Comparison of ENCODE assay signal across 17 mouse cellular contexts in genomic region chr19:36795277-36795676, GRCm38 (mm10). TPM values are rescaled to one million over a fixed set of nuclear protein-coding genes. Genes with fewer than 3 reads are reported as not detected.
A peak's percentile ranks its signal among the peaks of the same experiment; 100 is the strongest.
DNase-seq lines count a peak whose midpoint lies in the region; ATAC-seq and TF ChIP-seq lines count a peak whose summit lies in the region.
"Had no signal": no experiment of that assay in that cellular context is flagged by ENCODE, and none has a peak within 500 bp of the region (broad histone marks: within the 10 kb centered on the region; RNA-seq: fewer than 3 reads in every experiment).

No protein-coding gene starts in this region.

- H3K4me2 ChIP-seq in heart, postnatal 0 days (ENCODE audit: low read depth, low read length): peak overlapping the region; percentile 33; the same call in 1 of the 2 replicates
- no peak overlapping the region for H3K4me2 ChIP-seq in liver, embryonic 12.5 days
- H3K4me2 ChIP-seq: hindbrain, embryonic 12.5 days; limb, embryonic 13.5 days; neural tube, embryonic 15.5 days had no signal

- peaks cover 4% of the 10 kb centered on the region; the same call in 1 of the 2 replicates for H3K4me1 ChIP-seq in heart, postnatal 0 days (ENCODE audit: control insufficient read depth, insufficient read depth)
- H3K4me1 ChIP-seq in liver, embryonic 12.5 days: peaks cover 12% of the 10 kb centered on the region

- H3K27ac ChIP-seq in heart, postnatal 0 days (ENCODE audit: low read depth): no peak overlapping the region
- H3K27ac ChIP-seq in liver, embryonic 12.5 days: peak overlapping the region; percentile 46; the same call in 1 of the 2 replicates
- H3K27ac ChIP-seq: hindbrain, embryonic 12.5 days; left cerebral cortex, adult 2 months; limb, embryonic 13.5 days; neural tube, embryonic 15.5 days had no signal

- 37% methylated on average over 3 of the region's 3 CpGs for WGBS in heart, postnatal 0 days
- 38% methylated on average over 3 of the region's 3 CpGs for WGBS in liver, embryonic 12.5 days (ENCODE audit: insufficient replicate concordance)

- no peak for TF ChIP-seq CTCF in heart, postnatal 0 days (IDR thresholded peaks at IDR 0.05; ENCODE audit: low read depth)

- TF ChIP-seq EP300 in heart, postnatal 0 days (IDR thresholded peaks at IDR 0.05; ENCODE audit: low read depth): no peak

- no peaks in the 10 kb centered on the region for H3K9me3 ChIP-seq in heart, postnatal 0 days (replicated peaks; ENCODE audit: control insufficient read depth, low read length)
- H3K9me3 ChIP-seq in liver, embryonic 12.5 days (replicated peaks): no peaks in the 10 kb centered on the region
- H3K9me3 ChIP-seq: hindbrain, embryonic 12.5 days; limb, embryonic 13.5 days; megakaryocyte, embryonic 14.5 days; neural tube, embryonic 15.5 days had no signal

- ATAC-seq in heart, postnatal 0 days (ENCODE audit: insufficient read depth, low read depth): no peak
- ATAC-seq in liver, embryonic 12.5 days: peak; percentile 54

- H3K36me3 ChIP-seq in heart, postnatal 0 days (replicated peaks; ENCODE audit: control insufficient read depth, insufficient read depth, low read length): no peaks in the 10 kb centered on the region
- H3K36me3 ChIP-seq in liver, embryonic 12.5 days: no peaks in the 10 kb centered on the region
- H3K36me3 ChIP-seq: hindbrain, embryonic 12.5 days; limb, embryonic 13.5 days; neural tube, embryonic 15.5 days had no signal

- peak; percentile 27 for DNase-seq in adrenal gland, adult 2 months
- no peak for DNase-seq in adrenal gland, postnatal 4 days (ENCODE audit: low spot score in 2 of 2)
- DNase-seq in heart, postnatal 0 days (ENCODE audit: low spot score): no peak
- no peak for DNase-seq in heart, adult 8-10 months (ENCODE audit: low spot score)
- DNase-seq in NIH3T3 (ENCODE audit: low read depth): peak; percentile 63
- no peak for DNase-seq in gastrocnemius, adult 18-20 months (ENCODE audit: low spot score)
- DNase-seq in T-cell, adult 2 months (ENCODE audit: low spot score): no peak
- DNase-seq: cerebellum, postnatal 14 days; gastrocnemius, postnatal 25 days had no signal

- no peak overlapping the region for H3K4me3 ChIP-seq in heart, postnatal 0 days (ENCODE audit: low read depth, low read length)
- H3K4me3 ChIP-seq in liver, embryonic 12.5 days: no peak overlapping the region
- H3K4me3 ChIP-seq: hindbrain, embryonic 12.5 days; left cerebral cortex, adult 2 months; limb, embryonic 13.5 days; megakaryocyte, embryonic 14.5 days; neural tube, embryonic 15.5 days had no signal

- no peaks in the 10 kb centered on the region for H3K27me3 ChIP-seq in heart, postnatal 0 days (ENCODE audit: control insufficient read depth, insufficient read depth, low read length)
- no peaks in the 10 kb centered on the region for H3K27me3 ChIP-seq in liver, embryonic 12.5 days (replicated peaks)
- H3K27me3 ChIP-seq: CH12.LX; hindbrain, embryonic 12.5 days; limb, embryonic 13.5 days; neural tube, embryonic 15.5 days had no signal

- H3K9ac ChIP-seq in heart, postnatal 0 days (replicated peaks; ENCODE audit: low read depth, low read length): no peak overlapping the region
- H3K9ac ChIP-seq in liver, embryonic 12.5 days: no peak overlapping the region
- H3K9ac ChIP-seq: hindbrain, embryonic 12.5 days; limb, embryonic 13.5 days; neural tube, embryonic 15.5 days had no signal

RNA-seq across cellular contexts. Expression of gene Tnks2, which starts 38.8 kb away (rescaled TPM):
- total RNA-seq in adrenal gland, adult 2 months (2021): 10 to 100 TPM; 86.4 to 99.1 TPM
- 14.6 and 17.4 TPM in 2 replicates for polyA plus RNA-seq in adrenal gland, adult 2 months (2012; rRNA removed)
- total RNA-seq in adrenal gland, postnatal 4 days (2021): 100 to 1,000 TPM; 146 to 155 TPM
- total RNA-seq in heart, postnatal 0 days (2014; rRNA removed; ENCODE audit: low replicate concordance): 84.8 and 127 TPM in 2 replicates
- 17.1 and 19.8 TPM in 2 replicates for polyA plus RNA-seq in heart, postnatal 0 days (2015; fragmentation: Nextera tagmentation; extraction: Ambion mirVana)
- 10 to 100 TPM; 62.7 to 82.4 (median 71.7) TPM for total RNA-seq in heart, adult 8-10 months (2022)
- 34.5 and 36.2 TPM in 2 replicates for polyA plus RNA-seq in liver, embryonic 12.5 days (2016; fragmentation: Nextera tagmentation; extraction: Ambion mirVana)
- 100 to 1,000 TPM; 104 to 130 TPM for total RNA-seq in gastrocnemius, adult 18-20 months (2021)

RNA-seq across cellular contexts. Expression of gene Ppp1r3c, which starts 58.8 kb away (rescaled TPM):
- 10 to 100 TPM; 20.2 to 43.2 TPM for total RNA-seq in adrenal gland, adult 2 months (2021)
- 3.1 and 3.9 TPM in 2 replicates for polyA plus RNA-seq in adrenal gland, adult 2 months (2012; rRNA removed)
- total RNA-seq in adrenal gland, postnatal 4 days (2021): 10 to 100 TPM; 11.8 to 14.6 TPM
- total RNA-seq in heart, postnatal 0 days (2014; rRNA removed; ENCODE audit: low replicate concordance): 35.1 and 56.9 TPM in 2 replicates
- polyA plus RNA-seq in heart, postnatal 0 days (2015; fragmentation: Nextera tagmentation; extraction: Ambion mirVana): 39.0 and 44.6 TPM in 2 replicates
- 100 to 1,000 TPM in 2 of 4 experiments, 10 to 100 TPM in 2; 82.2 to 179 (median 102) TPM for total RNA-seq in heart, adult 8-10 months (2022)
- polyA plus RNA-seq in liver, embryonic 12.5 days (2016; fragmentation: Nextera tagmentation; extraction: Ambion mirVana): 0.89 and 1.0 TPM in 2 replicates
- total RNA-seq in gastrocnemius, adult 18-20 months (2021): 100 to 1,000 TPM; 493 to 680 TPM
- total RNA-seq: CH12.LX; monocyte, adult 5-6 weeks had no signal

Comparison
In these comparisons a context has a peak if more than half of its experiments do, and no peak if none do; other contexts are left out.
1. DNase-seq: peak in adrenal gland, adult 2 months (single experiment) and NIH3T3 (single experiment); none in adrenal gland, postnatal 4 days (0 of 2), heart, postnatal 0 days (single experiment), heart, adult 8-10 months (single experiment), gastrocnemius, adult 18-20 months (single experiment) and T-cell, adult 2 months (single experiment).